Mouse (Mus musculus) left cerebral cortex, adult 11 months (tissue): Measurements from ENCODE around the gene Loxl4.

Experiments used
- DNase-seq: peaks from one replicate; pipeline ENCODE4 v3.0.0; 2022; ENCODE audit warnings: low spot score

Loxl4 gene

DNA sequence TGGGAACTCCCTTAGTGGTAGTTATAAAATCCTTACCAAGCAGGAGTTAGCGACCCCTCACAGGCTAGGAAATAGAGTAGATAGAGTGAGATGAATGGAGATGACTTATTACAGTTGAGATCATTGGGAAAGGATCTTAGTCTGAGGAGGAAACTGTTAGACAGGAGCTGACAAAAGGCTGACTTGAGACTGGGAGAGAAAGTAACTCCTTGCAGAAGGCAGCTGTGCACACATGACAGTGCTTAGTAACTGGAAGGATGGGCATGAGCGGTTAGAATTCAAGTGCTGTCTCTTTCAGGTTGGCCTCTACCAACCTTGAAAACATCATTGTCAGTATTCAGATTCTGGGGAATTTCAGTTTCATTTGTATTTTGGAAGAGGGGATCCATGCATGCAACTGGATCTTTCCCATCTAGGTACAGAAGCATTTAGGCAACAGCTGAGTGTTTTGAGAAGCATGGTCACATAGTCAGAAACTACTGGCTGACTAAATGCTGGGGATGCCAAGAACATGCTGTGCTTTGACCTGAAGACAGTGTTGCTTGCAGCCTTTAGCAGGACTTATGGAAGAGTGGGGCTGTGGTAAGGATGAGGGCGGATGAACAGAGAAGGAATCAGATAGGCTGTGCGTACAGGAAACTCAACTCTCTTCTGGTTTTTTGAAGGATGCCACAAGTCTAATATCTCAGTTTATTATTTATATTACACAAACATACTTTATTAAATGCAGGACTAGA is 46.2 kb downstream of the Loxl4 start:
- no peak for DNase-seq

DNA sequence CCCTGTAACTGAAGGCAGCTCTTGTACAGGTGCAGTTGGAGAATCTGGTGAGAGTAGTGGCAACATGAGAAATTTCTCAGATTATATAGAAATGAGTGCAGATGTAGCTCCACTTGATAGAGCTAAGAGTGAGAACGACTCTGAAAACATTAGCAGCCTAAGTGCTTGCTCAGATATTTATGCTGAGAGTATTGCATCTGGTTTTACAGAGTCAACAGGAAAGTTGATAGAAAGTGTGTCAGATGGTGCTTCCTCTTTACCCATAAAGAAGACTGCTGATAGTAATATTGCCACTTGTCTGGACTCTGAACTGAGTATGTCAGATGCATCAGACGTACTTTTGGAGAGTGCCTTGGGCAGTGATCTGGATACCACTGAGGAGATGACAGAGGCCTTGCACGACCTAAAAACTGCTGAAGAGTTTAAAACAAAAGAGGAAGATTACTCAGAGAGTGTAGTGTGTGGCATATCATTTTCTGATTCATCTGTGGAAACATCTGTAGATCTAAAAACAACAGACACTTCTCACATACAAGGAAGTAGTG is 48.8 kb downstream of the Loxl4 start:
- DNase-seq: no peak

DNA sequence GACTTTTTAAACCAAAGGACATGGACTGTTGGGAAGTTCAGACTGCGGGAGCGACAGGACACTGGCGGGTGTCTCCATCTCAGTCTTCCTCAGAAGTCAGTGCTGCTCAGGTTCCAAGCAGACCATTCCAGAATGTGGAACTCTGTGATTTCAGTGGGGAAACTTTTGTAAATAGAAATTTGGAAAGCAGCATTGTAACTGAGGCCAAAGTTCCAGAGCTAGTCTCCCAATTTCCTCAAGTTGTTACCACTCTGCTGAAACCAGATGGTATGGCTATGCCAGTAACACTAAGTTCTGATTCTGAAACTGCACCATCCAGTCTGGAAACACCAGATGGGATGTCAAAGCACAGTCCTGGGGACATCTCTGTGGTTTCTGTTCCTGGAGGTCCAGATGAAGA is 49.6 kb downstream of the Loxl4 start:
- no peak for DNase-seq

DNA sequence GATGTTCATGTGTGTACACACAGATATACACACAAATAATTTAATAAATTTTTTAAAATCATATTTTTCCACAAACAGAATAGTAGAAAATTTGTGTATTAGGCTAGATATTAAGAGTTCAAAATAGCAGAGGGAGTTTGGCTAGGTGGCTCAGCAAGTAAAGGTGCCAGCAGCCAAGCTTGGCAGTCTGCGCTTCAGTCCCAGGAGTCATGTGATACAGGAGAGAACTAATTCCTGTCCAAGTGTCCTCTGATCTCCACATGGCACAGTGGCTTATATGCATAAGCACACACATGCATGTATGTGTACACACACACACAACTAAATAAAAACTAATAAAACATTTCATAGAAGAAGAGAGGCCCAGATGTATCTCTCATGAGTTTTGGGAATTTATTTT is 50.6 kb downstream of the Loxl4 start:
- no peak for DNase-seq

DNA sequence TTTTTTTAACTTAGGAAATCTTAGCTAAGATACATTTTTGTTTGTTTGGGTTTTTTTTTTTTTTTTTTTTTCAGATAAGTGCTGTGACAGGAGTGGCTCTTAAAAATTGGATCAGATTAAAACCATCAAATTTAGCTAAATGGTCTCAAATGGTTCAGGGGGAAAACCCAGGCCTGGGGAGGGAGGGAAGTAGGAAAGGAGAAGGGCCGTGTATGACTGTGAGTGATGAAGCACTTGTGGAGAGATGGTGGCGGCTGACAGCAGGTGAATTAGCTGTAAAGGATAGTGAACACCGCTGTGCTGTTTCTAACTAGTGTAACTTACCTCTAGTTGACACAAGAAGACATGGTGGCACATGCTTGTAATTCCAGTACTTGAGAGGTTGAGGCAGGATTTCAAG is 53.9 kb downstream of the Loxl4 start:
- no peak for DNase-seq
